Mouse (Mus musculus): ENCODE measurements around the gene Slirp. TPM values are rescaled to one million over a fixed set of nuclear protein-coding genes. Genes with fewer than 3 reads are reported as not detected.
"Not testable (repeated sequence)": the region's sequence is repeated elsewhere in the genome, so short reads cannot be mapped to it uniquely, and the experiment has no call there.

The Slirp gene
- polyA plus RNA-seq, 1 experiment from 2014 or later: 290 TPM

DNA sequence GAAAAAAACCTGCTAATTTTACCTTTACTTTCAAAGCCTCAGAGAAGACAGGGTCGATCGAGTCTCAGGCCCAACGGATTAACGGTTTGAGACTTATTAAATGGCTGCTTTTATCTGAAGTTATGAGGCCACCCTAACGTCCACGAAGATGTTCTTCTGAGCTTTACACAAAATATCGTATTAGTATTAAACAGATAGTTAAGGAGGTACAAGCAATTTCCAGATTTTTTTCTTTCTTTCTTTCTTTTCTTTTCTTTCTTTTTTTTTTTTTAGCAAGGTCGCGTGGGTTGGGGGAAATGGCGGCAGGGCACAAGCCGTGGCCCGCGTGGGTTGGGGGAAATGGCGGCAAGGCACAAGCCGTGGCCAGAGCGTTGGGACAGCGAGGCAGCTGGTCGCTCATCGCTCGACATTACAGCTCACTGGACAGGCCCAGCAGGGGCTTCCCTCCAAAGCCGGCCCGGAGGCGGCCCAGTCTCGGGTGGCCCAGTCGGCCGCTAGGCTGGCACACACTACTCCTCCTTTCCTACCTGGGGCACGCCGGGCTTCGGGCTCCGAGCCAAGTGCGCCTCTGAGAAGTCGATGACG is 489 bp upstream of the Slirp start:
- ATAC-seq (ENCODE audit: low FRiP score): peak; percentile 86
- Histone ChIP-seq H3K9ac (peak overlapping the region; percentile 93), H3K4me3 (peak overlapping the region; percentile 100), H3K4me2 (peak overlapping the region; percentile 94), H3K27ac (peak overlapping the region; percentile 93), H3K27me3 (no peaks in the 10 kb centered on the region), H3K9me3 (no peaks in the 10 kb centered on the region), H3K36me3 (peaks cover 44% of the 10 kb centered on the region), H3K4me1 (replicated peaks) (peaks cover 25% of the 10 kb centered on the region)
- WGBS: under 1% methylated on average over 33 of the region's 33 CpGs

DNA sequence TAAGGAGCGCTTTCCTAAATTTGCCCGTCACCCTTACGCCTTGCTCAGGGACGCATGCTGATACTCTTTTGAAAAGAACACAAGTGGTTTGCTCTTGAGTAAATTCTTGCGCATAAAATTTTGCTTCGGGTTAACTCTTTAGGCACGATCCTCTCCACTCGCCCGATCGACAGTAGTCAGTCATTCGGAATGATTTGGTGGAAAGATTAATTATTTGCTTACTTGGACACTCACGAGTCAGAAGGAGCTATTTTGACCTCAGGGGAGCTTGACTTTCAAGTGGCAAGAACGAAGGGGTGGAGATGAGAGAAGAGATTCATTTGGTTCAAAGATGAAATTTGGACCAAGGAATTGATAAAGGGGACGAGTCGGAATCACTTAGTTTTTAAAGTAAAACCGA is 515 bp downstream of the Slirp start:
- WGBS: 6% methylated on average over 16 of the region's 16 CpGs
- Histone ChIP-seq H3K27ac (no peak overlapping the region), H3K9ac (peak overlapping the region; percentile 93), H3K36me3 (peaks cover 45% of the 10 kb centered on the region), H3K9me3 (no peaks in the 10 kb centered on the region), H3K4me2 (peak overlapping the region; percentile 94), H3K27me3 (no peaks in the 10 kb centered on the region), H3K4me3 (peak overlapping the region; percentile 100), H3K4me1 (replicated peaks) (peaks cover 25% of the 10 kb centered on the region)
- ATAC-seq (ENCODE audit: low FRiP score): 0 out of 2 replicates have a peak, but pooled peaks have one; percentile 12

DNA sequence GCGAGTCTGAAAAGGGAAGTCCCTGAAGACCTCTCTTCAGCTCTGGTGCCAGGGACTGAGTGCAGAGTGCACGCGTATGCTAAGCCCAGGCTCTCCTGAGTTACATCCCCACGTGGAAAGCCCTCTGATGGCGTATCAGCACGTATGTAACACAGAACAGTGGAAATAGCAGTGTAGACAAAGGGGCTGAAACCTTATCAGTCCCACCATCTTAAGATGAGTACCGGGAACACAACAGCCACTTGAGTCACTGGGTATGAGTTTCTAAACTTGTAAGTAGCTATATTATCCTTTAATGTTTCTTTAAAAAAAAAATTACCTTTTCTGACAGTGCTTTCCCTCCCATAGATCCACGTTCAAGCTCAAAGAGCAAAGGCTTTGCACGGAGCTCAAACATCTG is 5.8 kb downstream of the Slirp start:
- Histone ChIP-seq H3K27ac (no peak overlapping the region), H3K4me2 (no peak overlapping the region), H3K27me3 (no peaks in the 10 kb centered on the region), H3K36me3 (peaks cover 77% of the 10 kb centered on the region), H3K9ac (no peak overlapping the region), H3K4me1 (replicated peaks) (peaks cover 7% of the 10 kb centered on the region), H3K4me3 (no peak overlapping the region), H3K9me3 (no peaks in the 10 kb centered on the region)
- ATAC-seq (ENCODE audit: low FRiP score): no peak
- WGBS: 92% methylated on average over 9 of the region's 9 CpGs

DNA sequence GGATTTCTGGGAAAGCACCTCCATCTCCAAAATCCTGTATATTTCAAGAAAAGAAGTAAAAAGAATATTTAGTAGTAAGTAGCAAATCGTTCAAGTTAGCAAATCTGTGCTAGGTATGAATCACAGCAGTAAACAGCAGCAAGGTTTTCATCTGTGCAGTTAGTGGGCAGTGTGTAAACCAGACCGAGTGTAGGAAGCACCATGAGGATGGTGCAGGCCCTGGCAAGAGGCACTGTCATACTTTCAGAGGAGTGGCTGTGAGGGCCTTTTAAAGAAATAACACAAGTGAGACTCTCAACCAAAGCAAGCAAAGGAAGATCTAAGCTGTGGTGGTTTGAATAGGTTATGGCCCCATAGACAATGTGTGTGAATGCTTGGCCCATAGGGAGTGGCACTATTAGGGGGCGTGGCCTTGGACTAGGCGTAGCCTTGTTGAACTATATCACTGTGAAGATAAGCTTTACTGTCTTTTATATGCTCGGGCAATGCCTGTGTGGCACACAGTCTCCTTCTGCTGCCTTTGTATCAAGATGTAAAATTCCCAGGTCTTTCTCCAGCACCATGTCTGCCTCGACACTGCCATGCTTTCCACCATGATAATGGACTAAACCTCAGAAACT is 21.1 kb downstream of the Slirp start:
- WGBS: 94% methylated on average over 6 of the region's 6 CpGs
- no peak for ATAC-seq (ENCODE audit: low FRiP score)
- H3K9ac ChIP-seq: no peak overlapping the region
- no peaks in the 10 kb centered on the region for H3K9me3 ChIP-seq
- peaks cover 75% of the 10 kb centered on the region for H3K36me3 ChIP-seq
- no peak overlapping the region for H3K4me3 ChIP-seq
- no peak overlapping the region for H3K4me2 ChIP-seq
- H3K27ac ChIP-seq: no peak overlapping the region
- no peaks in the 10 kb centered on the region for H3K4me1 ChIP-seq (replicated peaks)
- no peaks in the 10 kb centered on the region for H3K27me3 ChIP-seq

DNA sequence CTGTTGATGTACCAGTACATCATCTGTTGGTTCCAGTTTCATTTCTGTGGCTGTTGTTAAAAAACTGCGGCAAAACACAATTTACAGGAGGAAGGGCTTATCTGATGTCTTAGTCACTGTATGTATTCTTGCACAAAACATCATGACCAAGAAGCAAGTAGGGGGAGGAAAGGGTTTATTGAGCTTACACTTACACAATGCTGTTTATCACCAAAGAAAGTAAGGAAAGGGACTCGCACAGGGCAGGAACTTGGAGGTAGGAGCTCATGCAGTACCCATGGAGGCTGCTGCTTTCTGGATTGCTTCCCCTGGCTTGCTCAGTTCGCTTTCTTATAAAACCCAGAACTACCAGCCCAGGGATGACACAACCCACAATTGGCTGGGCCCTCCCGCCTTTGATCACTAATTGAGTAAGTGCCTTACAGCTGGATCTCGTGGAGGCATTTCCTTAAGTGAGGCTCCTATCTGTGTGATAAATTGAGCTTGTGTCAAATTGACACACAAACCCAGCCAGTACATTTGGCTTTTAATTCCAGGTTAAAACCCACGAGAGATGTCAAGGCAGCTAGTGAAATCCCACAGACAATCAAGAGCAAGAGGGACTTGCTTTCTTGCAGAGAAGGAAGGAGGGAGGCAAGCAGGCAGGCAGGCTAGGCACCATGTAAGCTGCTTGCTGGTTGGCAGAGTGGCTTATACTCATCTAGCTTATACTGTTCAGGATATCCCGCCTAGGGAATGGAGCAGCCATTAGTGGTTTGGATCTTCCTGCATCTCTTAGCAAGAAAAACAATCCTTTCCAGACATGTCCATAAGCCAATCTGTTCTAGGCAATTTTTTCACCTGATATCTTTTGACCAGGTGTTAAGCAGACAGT is 26.8 kb downstream of the Slirp start:
- no peak for ATAC-seq (ENCODE audit: low FRiP score)
- Histone ChIP-seq H3K9me3 (no peaks in the 10 kb centered on the region), H3K27me3 (peaks cover 6% of the 10 kb centered on the region; the same call in 1 of the 2 replicates), H3K27ac (no peak overlapping the region), H3K4me1 (replicated peaks) (peaks cover 16% of the 10 kb centered on the region), H3K4me3 (peak overlapping the region; percentile 73), H3K36me3 (peaks cover 24% of the 10 kb centered on the region), H3K9ac (peak overlapping the region; percentile 19), H3K4me2 (peak overlapping the region; percentile 71)
- whole genome bisulfite sequencing: 70% methylated on average over 7 of the region's 7 CpGs

DNA sequence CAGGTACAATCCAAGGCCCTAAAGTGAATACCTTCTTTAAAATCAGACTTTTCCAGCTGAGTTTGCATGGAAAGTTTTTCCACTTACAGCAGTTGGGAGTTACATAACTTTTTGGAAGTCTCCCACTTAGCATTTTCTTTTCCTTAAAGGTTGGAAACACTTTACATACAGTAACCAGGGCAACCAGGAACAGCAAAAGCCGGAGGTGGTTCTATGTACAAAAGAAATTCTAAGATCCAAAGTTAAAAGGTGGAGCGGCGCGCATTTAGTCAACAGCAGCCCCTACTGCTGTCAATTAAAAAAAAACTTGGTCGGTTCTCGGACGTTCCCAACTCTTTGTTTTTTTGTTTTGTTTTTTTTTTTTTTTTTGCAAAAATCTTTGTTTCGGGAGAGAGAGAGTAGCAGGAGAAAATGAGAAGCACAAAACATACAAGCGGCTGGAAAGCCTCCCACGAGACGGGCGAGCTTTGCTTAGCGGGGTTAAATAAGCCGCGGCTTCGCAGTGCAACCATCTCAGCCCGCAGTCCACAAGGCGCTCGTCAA is 27.8 kb downstream of the Slirp start:
- Histone ChIP-seq H3K27ac (peak overlapping the region; percentile 93), H3K27me3 (peaks cover 6% of the 10 kb centered on the region; the same call in 1 of the 2 replicates), H3K4me1 (replicated peaks) (peaks cover 16% of the 10 kb centered on the region), H3K36me3 (peaks cover 20% of the 10 kb centered on the region), H3K4me3 (peak overlapping the region; percentile 73), H3K4me2 (peak overlapping the region; percentile 71), H3K9ac (peak overlapping the region; percentile 92), H3K9me3 (no peaks in the 10 kb centered on the region)
- under 1% methylated on average over 19 of the region's 19 CpGs for WGBS
- ATAC-seq (ENCODE audit: low FRiP score): no peak

DNA sequence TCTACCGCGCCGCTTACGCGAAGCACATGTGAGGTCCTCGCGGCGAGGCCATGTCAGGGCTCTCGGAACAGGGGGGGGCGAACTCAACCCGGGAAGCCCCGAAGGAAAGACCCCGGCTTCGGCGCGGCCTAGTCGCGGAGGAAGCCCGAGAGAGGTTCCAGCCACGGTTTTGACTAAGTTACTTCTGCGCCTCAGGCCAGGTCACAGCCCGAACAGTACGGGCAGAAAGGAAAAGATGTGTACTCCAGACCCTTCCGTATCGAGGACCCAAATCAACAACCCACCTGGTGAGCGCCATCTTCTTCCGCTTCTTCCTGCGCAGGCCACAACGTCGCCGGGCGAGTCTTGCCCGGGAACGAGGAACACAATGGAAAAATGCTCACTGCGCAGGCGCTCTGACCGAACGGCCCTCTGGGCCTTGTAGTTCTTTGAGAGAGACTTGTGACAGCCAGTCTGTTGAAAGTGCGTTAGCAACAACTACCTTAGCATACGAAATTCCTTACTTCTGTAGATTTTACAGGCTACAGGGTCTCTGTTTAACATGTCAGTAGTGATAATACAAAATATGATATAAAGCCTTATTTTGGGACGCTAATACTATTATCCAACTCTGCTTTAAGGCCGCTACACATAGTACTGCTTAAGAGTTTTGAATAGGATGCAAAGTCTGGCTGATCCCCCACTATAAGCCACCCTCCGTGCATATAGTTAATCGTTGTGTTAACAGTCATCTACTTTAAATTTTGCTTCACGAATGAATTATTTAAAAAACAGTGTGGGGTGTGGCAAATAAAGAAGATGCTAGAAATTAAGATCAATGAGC is 28.5 kb downstream of the Slirp start, which contains the start of gene Snw1:
Snw1 (minus strand) TSS at position 311 of the 823 bp plus-strand sequence.
- WGBS: 3% methylated on average over 45 of the region's 45 CpGs
- Histone ChIP-seq H3K9me3 (no peaks in the 10 kb centered on the region), H3K4me2 (peak within 1 kb of the TSS; percentile 71), H3K4me1 (replicated peaks) (peaks cover 16% of the 10 kb centered on the region), H3K9ac (peak within 1 kb of the TSS; percentile 92), H3K27ac (peak within 1 kb of the TSS; percentile 93), H3K27me3 (peaks cover 6% of the 10 kb centered on the region; the same call in 1 of the 2 replicates), H3K4me3 (peak within 1 kb of the TSS; percentile 73), H3K36me3 (peaks cover 13% of the 10 kb centered on the region)
- ATAC-seq (ENCODE audit: low FRiP score): peak; percentile 98

DNA sequence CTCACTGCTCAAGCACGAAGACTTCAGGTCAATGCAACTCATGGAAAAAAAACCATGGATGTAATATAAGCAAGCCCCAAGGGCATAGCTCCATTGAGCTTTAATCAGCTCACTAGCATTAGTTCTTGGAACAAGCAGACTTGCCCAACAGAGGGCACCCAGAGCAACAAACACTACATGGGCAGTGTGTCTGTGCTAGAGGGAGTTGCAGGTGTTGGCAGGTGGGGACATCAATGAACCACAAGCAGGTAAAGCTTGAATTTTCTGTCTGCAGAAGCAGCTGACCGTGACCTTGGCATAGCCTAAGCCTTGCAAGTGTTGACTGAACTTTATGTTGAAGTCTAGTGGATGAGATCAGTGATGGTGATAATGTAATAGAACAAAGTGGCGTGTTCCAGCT is 31.1 kb downstream of the Slirp start:
- Histone ChIP-seq H3K4me2 (no peak overlapping the region), H3K9ac (no peak overlapping the region), H3K27me3 (peaks cover 6% of the 10 kb centered on the region; the same call in 1 of the 2 replicates), H3K36me3 (no peaks in the 10 kb centered on the region), H3K9me3 (no peaks in the 10 kb centered on the region), H3K4me3 (no peak overlapping the region), H3K27ac (no peak overlapping the region), H3K4me1 (replicated peaks) (peaks cover 16% of the 10 kb centered on the region)
- no peak for ATAC-seq (ENCODE audit: low FRiP score)
- 84% methylated on average over 3 of the region's 3 CpGs for WGBS

DNA sequence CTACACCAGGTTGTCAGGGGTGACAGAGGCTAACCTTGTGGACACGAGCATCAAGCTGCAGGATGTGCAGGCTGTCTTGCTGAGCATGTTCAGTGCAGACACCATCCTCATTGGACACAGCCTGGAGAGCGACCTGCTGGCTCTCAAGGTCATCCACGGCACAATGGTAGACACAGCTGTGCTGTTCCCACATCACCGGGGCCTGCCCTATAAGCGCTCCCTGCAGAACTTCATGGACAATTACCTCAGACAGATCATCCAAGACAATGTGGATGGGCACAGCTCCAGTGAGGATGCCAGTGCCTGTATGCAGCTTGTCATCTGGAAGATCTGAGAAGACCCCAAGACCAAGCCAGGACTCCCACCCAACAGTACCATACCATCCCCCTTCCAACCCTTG is 38.8 kb downstream of the Slirp start:
- H3K27ac ChIP-seq; H3K27me3 ChIP-seq; H3K4me1 ChIP-seq (replicated peaks); H3K4me3 ChIP-seq; H3K9ac ChIP-seq; ATAC-seq (ENCODE audit: low FRiP score); H3K4me2 ChIP-seq; H3K36me3 ChIP-seq; H3K9me3 ChIP-seq: not testable (repeated sequence)
- 78% methylated on average over 5 of the region's 5 CpGs for WGBS

DNA sequence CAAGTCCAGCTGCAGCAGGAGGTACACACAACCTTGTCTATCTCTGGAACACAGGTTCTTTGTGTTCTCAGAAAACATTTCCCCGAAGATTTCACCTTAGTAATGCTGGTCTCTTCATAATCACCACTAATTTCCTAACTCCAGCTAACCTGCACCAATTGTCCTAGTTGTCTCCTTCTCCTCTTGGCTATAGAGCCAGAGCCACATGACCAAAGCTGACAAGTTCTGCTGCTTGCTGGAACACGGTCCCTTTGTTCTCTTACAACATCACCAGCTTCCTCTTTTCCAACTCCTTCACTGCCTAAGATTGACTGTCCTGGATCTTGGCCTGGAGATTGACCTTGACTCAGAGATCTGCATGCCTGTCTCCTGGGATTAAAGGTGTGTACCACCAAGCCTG is 45.0 kb downstream of the Slirp start:
- H3K36me3 ChIP-seq; H3K4me2 ChIP-seq; H3K9me3 ChIP-seq; H3K27me3 ChIP-seq; H3K4me1 ChIP-seq (replicated peaks); H3K27ac ChIP-seq; H3K9ac ChIP-seq; ATAC-seq (ENCODE audit: low FRiP score); H3K4me3 ChIP-seq: not testable (repeated sequence)
- WGBS: 67% methylated on average over 2 of the region's 2 CpGs

DNA sequence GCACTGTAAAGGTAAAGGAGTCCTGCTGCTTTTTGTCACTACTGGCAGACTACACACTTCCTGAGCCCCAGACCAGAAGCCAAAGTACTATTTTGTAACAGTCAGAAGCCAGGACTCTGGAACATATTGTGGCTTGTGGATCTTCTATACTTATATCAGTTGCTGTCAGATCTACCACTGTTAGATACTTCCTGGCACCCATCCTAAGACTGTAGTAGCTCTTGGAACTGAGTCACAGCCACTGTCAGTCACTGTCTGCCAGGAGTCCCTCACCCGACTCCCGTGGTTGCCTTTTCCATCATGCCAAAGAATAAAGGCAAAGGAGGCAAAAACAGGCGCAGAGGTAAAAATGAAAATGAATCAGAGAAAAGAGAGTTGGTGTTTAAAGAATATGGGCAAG is 50.7 kb downstream of the Slirp start, which contains the start of gene Gm5788:
Gm5788 (plus strand) TSS at position 301 of the 400 bp plus-strand sequence.
- not testable (repeated sequence) for H3K27me3 ChIP-seq; H3K9ac ChIP-seq; H3K4me2 ChIP-seq; H3K36me3 ChIP-seq; ATAC-seq (ENCODE audit: low FRiP score); H3K9me3 ChIP-seq; H3K4me3 ChIP-seq; H3K27ac ChIP-seq; H3K4me1 ChIP-seq (replicated peaks)
- WGBS: 85% methylated on average over 3 of the region's 3 CpGs

Data from hindbrain, embryonic 13.5 days (tissue).